Mouse (Mus musculus): Measurements from ENCODE around the gene Nr1d1. TPM values are rescaled to one million over a fixed set of nuclear protein-coding genes. Genes with fewer than 3 reads are reported as not detected.
A peak's percentile ranks its signal among the peaks of the same experiment; 100 is the strongest.

Gene Nr1d1
- polyA plus RNA-seq, 1 experiment from 2014 or later: 5.6 TPM

DNA sequence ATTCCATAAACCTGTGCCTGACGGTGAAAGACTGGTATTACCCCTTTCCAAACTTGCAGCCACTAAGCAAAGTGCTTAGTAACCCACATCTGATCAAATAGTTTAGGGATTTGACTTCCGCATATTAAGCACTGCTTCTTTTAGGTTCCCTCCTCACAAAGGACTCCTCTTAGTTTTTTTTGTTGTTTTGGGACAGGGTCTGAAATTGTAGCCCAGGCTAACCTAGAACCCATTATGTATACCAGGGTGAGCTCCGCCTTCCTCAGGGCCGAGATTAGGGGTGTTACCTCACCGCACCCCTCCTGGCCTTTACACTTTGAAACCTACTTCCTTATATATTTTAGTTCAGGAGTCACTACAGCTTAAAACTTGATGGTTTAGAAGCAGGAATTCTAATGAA, 14.7 kb upstream of the Nr1d1 start:
- Histone ChIP-seq H3K9me3 (replicated peaks; ENCODE audit: control insufficient read depth, low read length) (no peaks in the 10 kb centered on the region), H3K36me3 (ENCODE audit: control insufficient read depth, insufficient read depth, low read length) (no peaks in the 10 kb centered on the region), H3K27ac (ENCODE audit: low read depth, low read length) (no peak overlapping the region), H3K4me2 (peak overlapping the region; percentile 95), H3K9ac (ENCODE audit: low read depth, low read length) (peak overlapping the region; percentile 78), H3K27me3 (ENCODE audit: control insufficient read depth, insufficient read depth, low read length) (no peaks in the 10 kb centered on the region), H3K4me3 (ENCODE audit: low read depth, low read length) (peak overlapping the region; percentile 61; the same call in 1 of the 2 replicates), H3K4me1 (ENCODE audit: control insufficient read depth, insufficient read depth, low read length) (peaks cover 40% of the 10 kb centered on the region)
- WGBS (ENCODE audit: insufficient replicate concordance): 39% methylated on average over 5 of the region's 5 CpGs
- ATAC-seq (replicated peaks; ENCODE audit: insufficient number of reproducible peaks, low FRiP score, low TSS enrichment): no peak

DNA sequence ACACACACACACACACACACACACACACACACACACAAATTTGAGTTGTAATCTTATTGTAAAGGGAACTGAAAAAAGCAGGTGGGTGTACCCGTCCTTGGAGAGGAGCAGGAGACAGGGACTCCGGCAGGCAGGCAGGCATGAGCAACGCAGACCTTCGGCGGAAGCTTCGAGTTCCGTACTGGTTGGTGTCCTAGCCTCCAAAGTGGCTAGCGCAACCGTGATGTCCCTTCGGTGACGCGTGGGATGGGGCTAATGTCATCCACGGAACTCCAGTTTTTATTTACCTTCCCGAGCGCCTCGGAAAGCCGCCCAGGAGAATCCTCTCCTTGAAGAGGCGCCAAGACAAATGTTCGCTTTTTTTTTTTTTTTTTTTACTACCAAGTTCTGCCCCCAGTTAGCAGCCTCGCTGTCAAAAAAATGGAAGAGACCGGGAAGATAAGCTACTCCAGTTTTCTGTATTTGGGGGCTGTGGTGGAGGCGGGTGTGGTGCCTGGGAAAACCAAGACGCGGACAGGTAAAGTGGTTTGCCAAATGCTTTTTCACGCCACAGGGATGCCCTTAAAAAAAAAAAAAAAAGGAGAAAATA, 14.2 kb upstream of the Nr1d1 start:
- Histone ChIP-seq H3K27ac (ENCODE audit: low read depth, low read length) (peak overlapping the region; percentile 80), H3K36me3 (ENCODE audit: control insufficient read depth, insufficient read depth, low read length) (no peaks in the 10 kb centered on the region), H3K9me3 (replicated peaks; ENCODE audit: control insufficient read depth, low read length) (no peaks in the 10 kb centered on the region), H3K9ac (ENCODE audit: low read depth, low read length) (peak overlapping the region; percentile 78), H3K4me2 (peak overlapping the region; percentile 95), H3K27me3 (ENCODE audit: control insufficient read depth, insufficient read depth, low read length) (no peaks in the 10 kb centered on the region), H3K4me3 (ENCODE audit: low read depth, low read length) (peak overlapping the region; percentile 61), H3K4me1 (ENCODE audit: control insufficient read depth, insufficient read depth, low read length) (peaks cover 43% of the 10 kb centered on the region)
- no peak for ATAC-seq (replicated peaks; ENCODE audit: insufficient number of reproducible peaks, low FRiP score, low TSS enrichment)
- under 1% methylated on average over 25 of the region's 25 CpGs for WGBS (ENCODE audit: insufficient replicate concordance)

DNA sequence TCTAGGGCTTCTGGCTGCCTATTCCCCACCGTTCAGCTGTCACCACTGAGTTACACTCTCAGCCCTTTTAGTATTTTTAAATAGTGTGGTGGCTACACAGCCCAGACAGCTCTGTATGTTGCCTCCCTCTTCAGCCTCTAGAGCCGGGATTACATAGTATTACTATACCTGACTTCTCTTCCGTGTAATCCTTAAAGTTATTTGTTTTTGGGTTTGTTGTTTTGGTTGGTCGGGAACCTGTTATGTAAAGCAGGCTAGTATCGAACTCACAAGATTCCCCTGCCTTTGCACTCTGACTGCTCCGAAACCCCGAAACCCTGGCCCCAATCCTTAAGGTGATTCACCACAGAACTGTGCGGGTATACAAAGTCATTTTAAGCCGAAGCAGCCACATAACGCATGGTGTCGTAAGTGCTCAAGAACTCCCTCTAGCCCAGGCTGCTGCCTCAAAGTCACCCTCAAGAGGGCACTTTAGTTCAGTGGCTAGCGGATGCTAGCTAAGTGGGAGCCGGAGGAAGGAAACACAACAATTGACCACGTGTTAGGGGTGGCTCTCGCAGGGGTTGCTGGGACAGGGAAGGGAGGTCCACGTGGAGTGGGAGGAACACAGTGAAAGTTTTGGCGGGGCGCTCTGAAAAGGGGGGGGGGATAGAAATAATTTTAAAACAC, 13.6 kb upstream of the Nr1d1 start:
- WGBS (ENCODE audit: insufficient replicate concordance): 14% methylated on average over 18 of the region's 18 CpGs
- Histone ChIP-seq H3K9ac (ENCODE audit: low read depth, low read length) (peak overlapping the region; percentile 78; the same call in 1 of the 2 replicates), H3K27ac (ENCODE audit: low read depth, low read length) (peak overlapping the region; percentile 80), H3K27me3 (ENCODE audit: control insufficient read depth, insufficient read depth, low read length) (no peaks in the 10 kb centered on the region), H3K4me2 (peak overlapping the region; percentile 95), H3K4me1 (ENCODE audit: control insufficient read depth, insufficient read depth, low read length) (peaks cover 43% of the 10 kb centered on the region), H3K36me3 (ENCODE audit: control insufficient read depth, insufficient read depth, low read length) (no peaks in the 10 kb centered on the region), H3K9me3 (replicated peaks; ENCODE audit: control insufficient read depth, low read length) (no peaks in the 10 kb centered on the region), H3K4me3 (ENCODE audit: low read depth, low read length) (peak overlapping the region; percentile 61)
- peak; percentile 67 for ATAC-seq (replicated peaks; ENCODE audit: insufficient number of reproducible peaks, low FRiP score, low TSS enrichment)

DNA sequence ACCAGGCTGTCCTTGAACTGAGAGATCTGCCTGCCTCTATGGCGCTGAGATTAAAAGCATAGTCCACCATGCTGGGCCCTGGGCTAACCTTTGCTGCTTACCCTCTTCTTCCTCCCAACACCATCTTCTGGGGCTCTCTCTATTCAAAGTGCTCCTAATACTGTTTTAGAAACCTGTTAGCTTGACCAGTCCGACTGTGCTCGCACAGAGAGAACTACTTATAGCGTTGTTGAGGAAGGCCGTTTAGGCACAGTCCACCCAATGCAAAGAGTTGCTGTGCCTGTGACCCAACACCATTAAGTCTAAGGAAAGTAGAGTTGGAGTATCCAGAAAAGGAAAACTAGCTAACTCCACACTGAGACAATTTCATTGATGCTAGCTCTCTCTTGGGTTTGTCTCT, 13.0 kb upstream of the Nr1d1 start:
- Histone ChIP-seq H3K4me2 (no peak overlapping the region; the same call in 1 of the 2 replicates), H3K27me3 (ENCODE audit: control insufficient read depth, insufficient read depth, low read length) (no peaks in the 10 kb centered on the region), H3K9me3 (replicated peaks; ENCODE audit: control insufficient read depth, low read length) (no peaks in the 10 kb centered on the region), H3K36me3 (ENCODE audit: control insufficient read depth, insufficient read depth, low read length) (no peaks in the 10 kb centered on the region), H3K9ac (ENCODE audit: low read depth, low read length) (no peak overlapping the region), H3K4me3 (ENCODE audit: low read depth, low read length) (no peak overlapping the region), H3K4me1 (ENCODE audit: control insufficient read depth, insufficient read depth, low read length) (peaks cover 47% of the 10 kb centered on the region), H3K27ac (ENCODE audit: low read depth, low read length) (peak overlapping the region; percentile 80)
- WGBS (ENCODE audit: insufficient replicate concordance): 89% methylated on average over 5 of the region's 5 CpGs
- ATAC-seq (replicated peaks; ENCODE audit: insufficient number of reproducible peaks, low FRiP score, low TSS enrichment): no peak

DNA sequence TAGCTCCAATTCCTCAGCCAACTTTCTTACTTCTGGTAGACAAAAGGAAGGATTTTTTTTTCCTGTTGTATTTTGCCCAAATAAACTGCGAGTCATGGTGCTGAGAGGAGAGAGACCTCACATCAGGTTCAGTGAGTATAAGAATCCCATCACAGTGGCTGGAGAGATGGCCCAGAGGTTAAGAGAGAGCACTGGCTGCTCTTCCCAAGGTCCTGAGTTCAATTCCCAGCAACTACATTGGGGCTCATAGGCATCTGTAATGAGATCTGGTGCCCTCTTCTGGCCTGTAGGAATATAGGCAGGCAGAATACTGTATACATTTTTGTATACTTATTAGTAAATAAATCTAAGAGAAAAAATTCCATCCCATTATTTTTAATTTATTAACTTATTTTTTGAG, 12.6 kb upstream of the Nr1d1 start:
- H3K27ac ChIP-seq (ENCODE audit: low read depth, low read length): peak overlapping the region; percentile 97; the same call in 1 of the 2 replicates
- H3K9me3 ChIP-seq (replicated peaks; ENCODE audit: control insufficient read depth, low read length): no peaks in the 10 kb centered on the region
- ATAC-seq (replicated peaks; ENCODE audit: insufficient number of reproducible peaks, low FRiP score, low TSS enrichment): no peak
- 86% methylated on average over 1 of the region's 1 CpGs for WGBS (ENCODE audit: insufficient replicate concordance)
- H3K4me2 ChIP-seq: no peak overlapping the region
- H3K9ac ChIP-seq (ENCODE audit: low read depth, low read length): no peak overlapping the region
- no peaks in the 10 kb centered on the region for H3K27me3 ChIP-seq (ENCODE audit: control insufficient read depth, insufficient read depth, low read length)
- H3K4me1 ChIP-seq (ENCODE audit: control insufficient read depth, insufficient read depth, low read length): peaks cover 51% of the 10 kb centered on the region
- H3K4me3 ChIP-seq (ENCODE audit: low read depth, low read length): no peak overlapping the region
- H3K36me3 ChIP-seq (ENCODE audit: control insufficient read depth, insufficient read depth, low read length): no peaks in the 10 kb centered on the region

DNA sequence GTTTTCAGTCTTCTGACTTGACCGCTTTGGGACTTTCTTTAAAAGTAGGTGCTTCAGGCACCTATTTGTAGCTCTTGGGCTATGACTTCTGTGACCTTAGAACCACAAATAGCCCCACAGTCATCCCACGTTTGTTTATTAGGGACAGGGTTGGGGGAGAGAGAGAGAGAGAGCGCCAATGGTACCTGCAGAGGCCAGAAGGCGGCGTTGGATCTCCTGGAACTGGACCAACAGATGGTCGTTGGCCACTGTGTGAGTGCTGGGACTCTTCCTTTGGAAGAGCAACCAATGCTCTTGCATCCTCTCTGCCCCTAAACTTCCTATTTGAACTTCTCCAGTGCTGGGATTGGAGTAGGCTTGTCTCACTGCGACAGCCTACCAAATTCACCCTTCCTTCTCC, 12.1 kb upstream of the Nr1d1 start:
- Histone ChIP-seq H3K4me1 (ENCODE audit: control insufficient read depth, insufficient read depth, low read length) (peaks cover 56% of the 10 kb centered on the region), H3K9ac (ENCODE audit: low read depth, low read length) (no peak overlapping the region), H3K4me2 (peak overlapping the region; percentile 58), H3K27me3 (ENCODE audit: control insufficient read depth, insufficient read depth, low read length) (no peaks in the 10 kb centered on the region), H3K4me3 (ENCODE audit: low read depth, low read length) (no peak overlapping the region), H3K36me3 (ENCODE audit: control insufficient read depth, insufficient read depth, low read length) (no peaks in the 10 kb centered on the region), H3K27ac (ENCODE audit: low read depth, low read length) (peak overlapping the region; percentile 97), H3K9me3 (replicated peaks; ENCODE audit: control insufficient read depth, low read length) (no peaks in the 10 kb centered on the region)
- ATAC-seq (replicated peaks; ENCODE audit: insufficient number of reproducible peaks, low FRiP score, low TSS enrichment): no peak
- 23% methylated on average over 7 of the region's 7 CpGs for WGBS (ENCODE audit: insufficient replicate concordance)

DNA sequence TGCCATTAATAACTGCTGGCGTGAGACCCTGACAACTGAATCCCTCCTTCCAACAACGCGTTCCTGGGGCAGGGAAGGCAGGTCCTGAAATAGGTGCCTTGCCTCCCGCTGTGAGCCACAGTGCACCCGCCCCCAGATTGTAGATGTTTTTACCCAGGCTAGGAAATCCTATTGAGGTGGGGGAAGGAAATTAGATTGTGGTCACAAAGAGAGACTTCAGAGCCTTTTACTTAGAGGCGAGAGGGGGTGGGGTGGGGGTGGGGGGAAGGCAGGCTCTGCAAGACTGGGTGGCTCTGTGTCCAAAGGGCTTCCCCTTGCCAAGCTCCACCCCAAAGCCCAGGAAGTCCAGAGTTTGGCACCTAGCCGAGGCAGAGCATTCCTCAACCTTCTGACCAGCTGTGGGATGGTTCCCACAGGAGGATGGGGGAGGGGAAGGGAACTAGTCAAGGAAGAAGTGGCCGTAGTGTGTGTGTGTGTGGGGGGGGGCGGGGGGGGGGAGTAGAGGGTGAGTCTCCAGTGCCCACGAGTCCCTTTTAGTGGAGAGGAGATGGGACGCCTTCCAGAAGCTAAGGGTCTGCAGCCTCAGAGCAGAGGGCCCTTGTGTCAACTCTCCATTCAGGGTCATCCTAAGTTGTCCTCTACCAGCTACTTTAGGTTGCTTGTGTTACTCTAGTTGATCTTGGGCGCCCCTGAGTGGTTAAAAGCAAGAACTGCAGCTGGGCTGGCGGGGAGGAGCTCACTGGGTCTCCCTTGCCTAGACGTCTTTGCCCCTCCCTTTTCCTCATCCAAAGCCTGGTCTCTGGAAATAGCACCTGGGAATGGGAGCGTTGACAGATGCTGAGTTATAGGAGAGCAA, 11.5 kb upstream of the Nr1d1 start:
- Histone ChIP-seq H3K9me3 (replicated peaks; ENCODE audit: control insufficient read depth, low read length) (no peaks in the 10 kb centered on the region), H3K27ac (ENCODE audit: low read depth, low read length) (peak overlapping the region; percentile 97), H3K4me2 (peak overlapping the region; percentile 58), H3K27me3 (ENCODE audit: control insufficient read depth, insufficient read depth, low read length) (no peaks in the 10 kb centered on the region), H3K36me3 (ENCODE audit: control insufficient read depth, insufficient read depth, low read length) (no peaks in the 10 kb centered on the region), H3K4me1 (ENCODE audit: control insufficient read depth, insufficient read depth, low read length) (peaks cover 62% of the 10 kb centered on the region), H3K4me3 (ENCODE audit: low read depth, low read length) (peak overlapping the region; percentile 16), H3K9ac (ENCODE audit: low read depth, low read length) (peak overlapping the region; percentile 64)
- peak; percentile 60 for ATAC-seq (replicated peaks; ENCODE audit: insufficient number of reproducible peaks, low FRiP score, low TSS enrichment)
- WGBS (ENCODE audit: insufficient replicate concordance): 3% methylated on average over 14 of the region's 15 CpGs

DNA sequence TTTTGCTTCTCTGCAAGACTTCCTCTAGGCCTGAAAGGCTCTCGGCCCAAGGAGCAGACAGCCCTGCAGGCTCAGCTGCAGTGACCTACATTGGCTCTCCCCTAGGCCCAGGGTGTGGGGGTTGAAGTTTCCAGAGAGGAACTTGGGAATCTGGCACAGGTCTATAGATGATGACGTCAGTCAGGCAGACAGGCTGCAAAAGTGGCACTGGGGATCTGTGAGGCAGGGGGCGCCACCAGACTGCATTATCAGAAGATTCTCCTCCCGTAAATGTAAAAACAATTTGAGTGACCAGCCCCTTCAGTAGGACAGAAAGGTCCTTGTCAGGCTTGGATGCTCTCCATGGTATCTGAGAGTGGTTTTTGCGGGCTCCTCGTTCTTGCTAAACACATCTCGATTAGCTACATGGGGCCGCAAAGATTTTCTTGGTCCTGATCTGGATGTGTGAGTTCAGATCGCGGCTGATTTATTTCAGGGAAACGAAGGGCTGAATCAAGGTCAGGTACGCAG, 10.7 kb upstream of the Nr1d1 start:
- Histone ChIP-seq H3K9me3 (replicated peaks; ENCODE audit: control insufficient read depth, low read length) (no peaks in the 10 kb centered on the region), H3K4me2 (peak overlapping the region; percentile 58), H3K36me3 (ENCODE audit: control insufficient read depth, insufficient read depth, low read length) (no peaks in the 10 kb centered on the region), H3K4me3 (ENCODE audit: low read depth, low read length) (no peak overlapping the region), H3K4me1 (ENCODE audit: control insufficient read depth, insufficient read depth, low read length) (peaks cover 65% of the 10 kb centered on the region), H3K27ac (ENCODE audit: low read depth, low read length) (peak overlapping the region; percentile 97), H3K27me3 (ENCODE audit: control insufficient read depth, insufficient read depth, low read length) (no peaks in the 10 kb centered on the region), H3K9ac (ENCODE audit: low read depth, low read length) (peak overlapping the region; percentile 64)
- ATAC-seq (replicated peaks; ENCODE audit: insufficient number of reproducible peaks, low FRiP score, low TSS enrichment): no peak
- 6% methylated on average over 12 of the region's 12 CpGs for WGBS (ENCODE audit: insufficient replicate concordance)
